Mouse (Mus musculus) midbrain, embryonic 12.5 days (tissue): ENCODE measurements around the gene Olfr998. TPM values are rescaled to one million over a fixed set of nuclear protein-coding genes. Genes with fewer than 3 reads are reported as not detected.
A peak's percentile ranks its signal among the peaks of the same experiment; 100 is the strongest.
"Not testable (repeated sequence)": the region's sequence is repeated elsewhere in the genome, so short reads cannot be mapped to it uniquely, and the experiment has no call there.

ENCODE experiments used
- ATAC-seq: fragments of 200-750 bp; cut with Nextera tagmentation; 2 replicates; pipeline ENCODE4 v1.8.0; 2017; ENCODE audit warnings: low read depth, moderate TSS enrichment, moderate library complexity; ENCODE audit not compliant: low FRiP score
- H3K27ac ChIP-seq: fragments of 300-500 bp; sonication (generic); replicated peaks from 2 replicates; pipeline ENCODE4 v1.5.1; 2016; ENCODE audit warnings: mild to moderate bottlenecking
- H3K27me3 ChIP-seq: fragments of 300-500 bp; sonication (generic); 2 replicates; pipeline ENCODE4 v1.6.1; 2016; ENCODE audit warnings: mild to moderate bottlenecking
- H3K36me3 ChIP-seq: fragments of 300-500 bp; sonication (generic); 2 replicates; pipeline ENCODE4 v1.6.1; 2016
- H3K4me1 ChIP-seq: fragments of 300-500 bp; sonication (generic); 2 replicates; pipeline ENCODE4 v1.6.1; 2016
- H3K4me2 ChIP-seq: fragments of 300-500 bp; sonication (generic); replicated peaks from 2 replicates; pipeline ENCODE4 v1.6.1; 2016; ENCODE audit warnings: mild to moderate bottlenecking, moderate library complexity
- H3K4me3 ChIP-seq: fragments of 300-500 bp; sonication (generic); 2 replicates; pipeline ENCODE4 v1.5.1; 2016; ENCODE audit warnings: mild to moderate bottlenecking
- H3K9ac ChIP-seq: fragments of 300-500 bp; sonication (generic); replicated peaks from 2 replicates; pipeline ENCODE4 v1.6.1; 2016; ENCODE audit warnings: mild to moderate bottlenecking, moderate library complexity
- H3K9me3 ChIP-seq: fragments of 300-500 bp; sonication (generic); 2 replicates; pipeline ENCODE4 v1.6.1; 2016; ENCODE audit warnings: mild to moderate bottlenecking
- WGBS: fragments of 180-500 bp; shearing (Covaris S2); methylation state at CpG from one replicate; pipeline ENCODE4 v1.1.7; 2016; 5-methylcytosine and 5-hydroxymethylcytosine counted together
- polyA plus RNA-seq: library from polyadenylated mRNA; unstranded; fragments of >200 nt; fragmentation: Nextera tagmentation; extraction: Ambion mirVana; gene quantifications from 2 replicates; pipeline ENCODE4 v1.2.1, GENCODE M21; 2016

The Olfr998 gene
- not detected in 2 replicates for polyA plus RNA-seq

GRCm38 (mm10) chr2:85588648-85589047, at the start of gene Olfr998:
Gene Olfr998, plus strand, starts transcription at chr2:85588948.
- H3K9me3 ChIP-seq, H3K27ac ChIP-seq, H3K4me1 ChIP-seq, H3K27me3 ChIP-seq, H3K4me3 ChIP-seq, H3K4me2 ChIP-seq, ATAC-seq, H3K9ac ChIP-seq, H3K36me3 ChIP-seq: not testable (repeated sequence)
- WGBS: 76% methylated on average over 2 of the region's 2 CpGs

GRCm38 (mm10) chr2:85554806-85555205, 33.9 kb upstream of the Olfr998 start:
- Histone ChIP-seq H3K36me3 (no peaks in the 10 kb centered on the region), H3K27me3 (no peaks in the 10 kb centered on the region), H3K9ac (no peak overlapping the region), H3K27ac (no peak overlapping the region), H3K4me3 (no peak overlapping the region), H3K4me1 (no peaks in the 10 kb centered on the region), H3K9me3 (no peaks in the 10 kb centered on the region), H3K4me2 (no peak overlapping the region)
- 68% methylated on average over 1 of the region's 1 CpGs for WGBS
- ATAC-seq: no peak

- H3K36me3 ChIP-seq: no peaks in the 10 kb centered on the region
- WGBS: 74% methylated on average over 4 of the region's 4 CpGs
- no peak for ATAC-seq
- H3K9me3 ChIP-seq: no peaks in the 10 kb centered on the region
- H3K9ac ChIP-seq: no peak overlapping the region
- no peaks in the 10 kb centered on the region for H3K27me3 ChIP-seq
- no peak overlapping the region for H3K4me3 ChIP-seq
- no peaks in the 10 kb centered on the region for H3K4me1 ChIP-seq
- H3K4me2 ChIP-seq: no peak overlapping the region
- H3K27ac ChIP-seq: no peak overlapping the region
These were observed 28.5 kb upstream of the Olfr998 start for GRCm38 (mm10) chr2:85560226-85560625.

GRCm38 (mm10) chr2:85561187-85561586, 27.6 kb upstream of the Olfr998 start:
- WGBS: 14% methylated on average over 4 of the region's 4 CpGs
- H3K4me2 ChIP-seq: no peak overlapping the region
- no peak overlapping the region for H3K4me3 ChIP-seq
- H3K36me3 ChIP-seq: no peaks in the 10 kb centered on the region
- peak; percentile 71 for ATAC-seq
- no peak overlapping the region for H3K9ac ChIP-seq
- H3K27ac ChIP-seq: no peak overlapping the region
- no peaks in the 10 kb centered on the region for H3K4me1 ChIP-seq
- H3K27me3 ChIP-seq: no peaks in the 10 kb centered on the region
- no peaks in the 10 kb centered on the region for H3K9me3 ChIP-seq

GRCm38 (mm10) chr2:85578915-85579314, 9.8 kb upstream of the Olfr998 start, which contains the start of gene Olfr996:
Gene Olfr996, plus strand, starts transcription at chr2:85579215.
- no peaks in the 10 kb centered on the region for H3K9me3 ChIP-seq
- H3K9ac ChIP-seq: no peak within 1 kb of the TSS
- ATAC-seq: no peak
- no peak within 1 kb of the TSS for H3K4me3 ChIP-seq
- H3K27me3 ChIP-seq: no peaks in the 10 kb centered on the region
- H3K4me1 ChIP-seq: no peaks in the 10 kb centered on the region
- no peak within 1 kb of the TSS for H3K4me2 ChIP-seq
- H3K27ac ChIP-seq: no peak within 1 kb of the TSS
- H3K36me3 ChIP-seq: no peaks in the 10 kb centered on the region

GRCm38 (mm10) chr2:85611803-85612202, 23.1 kb downstream of the Olfr998 start, which contains the start of gene Olfr1000:
Gene Olfr1000, minus strand, starts transcription at chr2:85611903.
- H3K4me1 ChIP-seq: no peaks in the 10 kb centered on the region
- whole genome bisulfite sequencing: 100% methylated on average over 1 of the region's 1 CpGs

More at GRCm38 (mm10) chr2:85611803-85612202, 23.1 kb downstream of the Olfr998 start, which contains the start of gene Olfr1000:
- no peak within 1 kb of the TSS for H3K4me2 ChIP-seq
- H3K9ac ChIP-seq: no peak within 1 kb of the TSS
- H3K27me3 ChIP-seq: no peaks in the 10 kb centered on the region
- ATAC-seq: no peak
- H3K4me3 ChIP-seq: no peak within 1 kb of the TSS
- H3K9me3 ChIP-seq: no peaks in the 10 kb centered on the region
- H3K27ac ChIP-seq: no peak within 1 kb of the TSS
- H3K36me3 ChIP-seq: no peaks in the 10 kb centered on the region

Other genes starting within 250 kb of the Olfr998 start
- not detected in 2 replicates for gene Olfr987, start 249.6 kb upstream of the Olfr998 start, polyA plus RNA-seq
- gene Olfr988, start 225.7 kb upstream of the Olfr998 start, polyA plus RNA-seq: not detected in 2 replicates
- not detected in 2 replicates for gene Olfr992, start 179.5 kb upstream of the Olfr998 start, polyA plus RNA-seq
- gene Olfr993, start 174.1 kb upstream of the Olfr998 start, polyA plus RNA-seq: not detected in 2 replicates
- not detected in 2 replicates for gene Olfr994, start 152.5 kb upstream of the Olfr998 start, polyA plus RNA-seq
- gene Olfr995, start 145.3 kb upstream of the Olfr998 start, polyA plus RNA-seq: not detected in 2 replicates
- gene 4833423E24Rik, start 69.9 kb upstream of the Olfr998 start, polyA plus RNA-seq: not detected in 2 replicates
- not detected in 2 replicates for gene Olfr996, start 9.7 kb upstream of the Olfr998 start, polyA plus RNA-seq
- not detected in 2 replicates for gene Olfr1000, start 23.0 kb downstream of the Olfr998 start, polyA plus RNA-seq
- not detected in 2 replicates for gene Olfr1002, start 61.8 kb downstream of the Olfr998 start, polyA plus RNA-seq
- gene Olfr154, start 75.5 kb downstream of the Olfr998 start, polyA plus RNA-seq: not detected in 2 replicates
- not detected in 2 replicates for gene Olfr1006, start 89.8 kb downstream of the Olfr998 start, polyA plus RNA-seq
- not detected in 2 replicates for gene Olfr1008, start 100.5 kb downstream of the Olfr998 start, polyA plus RNA-seq
- not detected in 2 replicates for gene Olfr1009, start 126.5 kb downstream of the Olfr998 start, polyA plus RNA-seq
- gene Olfr1012, start 173.8 kb downstream of the Olfr998 start, polyA plus RNA-seq: not detected in 2 replicates
- not detected in 2 replicates for gene Olfr1013, start 178.2 kb downstream of the Olfr998 start, polyA plus RNA-seq
- gene Olfr1014, start 183.8 kb downstream of the Olfr998 start, polyA plus RNA-seq: not detected in 2 replicates
- not detected in 2 replicates for gene Olfr1015, start 193.1 kb downstream of the Olfr998 start, polyA plus RNA-seq
- gene Olfr1016, start 213.6 kb downstream of the Olfr998 start, polyA plus RNA-seq: not detected in 2 replicates
- gene Olfr1018, start 229.5 kb downstream of the Olfr998 start, polyA plus RNA-seq: not detected in 2 replicates